Mouse (Mus musculus): ENCODE results near the gene Ero1lb.

DNA sequence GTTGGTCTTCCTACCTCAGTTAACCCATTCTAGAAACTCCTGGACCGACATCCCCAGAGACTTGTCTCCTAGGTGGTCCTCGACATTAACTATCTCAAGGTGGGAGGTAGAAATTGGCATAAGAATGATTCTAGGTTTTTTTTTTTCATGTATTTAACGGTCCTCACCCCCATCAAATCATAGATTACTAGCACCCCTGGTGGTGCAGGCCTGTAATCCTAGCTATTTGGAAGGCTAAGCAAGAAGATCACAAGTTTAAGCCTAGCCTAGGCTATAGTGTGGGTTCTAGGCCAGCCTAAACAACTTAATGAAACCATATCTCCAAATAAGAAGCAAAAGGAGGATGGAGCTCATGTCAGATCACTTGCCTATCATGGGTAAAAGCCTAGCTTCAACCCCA, 6.6 kb upstream of the Ero1lb start:
- TF ChIP-seq CTCF (IDR thresholded peaks at IDR 0.05; ENCODE audit: low read depth, low read length) = no peak
- TF ChIP-seq POLR2A (IDR thresholded peaks at IDR 0.05; ENCODE audit: borderline replicate concordance, low read depth, low read length) = no peak
